Mouse (Mus musculus) layer of hippocampus, postnatal 25 days (tissue): ENCODE results near the gene Kcnj4. TPM values are rescaled to one million over a fixed set of nuclear protein-coding genes. Genes with fewer than 3 reads are reported as not detected.

Source experiments
- microRNA-seq, 2 experiments: library from miRNA; unstranded; fragments of <30 nt; microRNA quantifications; one replicate each; pipeline ENCODE4 v1.2.0; 2021
- total RNA-seq, 2 experiments: library from RNA; stranded (reverse); gene quantifications; 2 replicates each; pipeline ENCODE4 v1.2.3; 2021

Kcnj4 gene
- total RNA-seq, 2 experiments from 2014 or later: 85.0 to 86.9 TPM

Small RNA genes within 50 kb of the gene (microRNA-seq; reads per million reads assigned to microRNA genes)
- gene Gm44302: 0 reads per million in 2 experiments

Other genes starting within 250 kb of the Kcnj4 start
- gene Baiap2l2, start 219.7 kb downstream of the Kcnj4 start, total RNA-seq: 1 to 10 TPM; 3.3 to 4.2 TPM
- 10 to 100 TPM; 24.2 to 24.3 TPM for gene Pla2g6, start 176.9 kb downstream of the Kcnj4 start, total RNA-seq
- 1 to 10 TPM in 1 of 2 experiments, under 1 TPM in 1; 0.61 to 1.0 TPM for gene Maff, start 158.6 kb downstream of the Kcnj4 start, total RNA-seq
- gene Tmem184b, start 101.7 kb downstream of the Kcnj4 start, total RNA-seq: 10 to 100 TPM; 54.2 to 55.4 TPM
- 100 to 1,000 TPM; 110 to 121 TPM for gene Csnk1e, start 49.7 kb downstream of the Kcnj4 start, total RNA-seq
- gene Kdelr3, start 11.2 kb upstream of the Kcnj4 start, total RNA-seq: under 1 TPM; 0.37 to 0.68 TPM
- gene Ddx17, start 41.5 kb upstream of the Kcnj4 start, total RNA-seq: 100 to 1,000 TPM; 275 to 348 TPM
- under 1 TPM; 0.57 to 0.92 TPM for gene Dmc1, start 99.9 kb upstream of the Kcnj4 start, total RNA-seq
- gene Fam227a, start 153.7 kb upstream of the Kcnj4 start, total RNA-seq: 10 to 100 TPM in 1 of 2 experiments, 1 to 10 TPM in 1; 6.0 to 11.5 TPM
- 10 to 100 TPM; 51.8 to 54.2 TPM for gene Cby1, start 154.0 kb upstream of the Kcnj4 start, total RNA-seq
- 100 to 1,000 TPM; 100 to 107 TPM for gene Tomm22, start 165.6 kb upstream of the Kcnj4 start, total RNA-seq
- 10 to 100 TPM; 49.4 to 53.2 TPM for gene Josd1, start 182.7 kb upstream of the Kcnj4 start, total RNA-seq
- 10 to 100 TPM; 46.2 to 52.6 TPM for gene Gtpbp1, start 185.6 kb upstream of the Kcnj4 start, total RNA-seq
- 10 to 100 TPM; 23.5 to 23.7 TPM for gene Sun2, start 237.3 kb upstream of the Kcnj4 start, total RNA-seq